In the genomic region with DNA sequence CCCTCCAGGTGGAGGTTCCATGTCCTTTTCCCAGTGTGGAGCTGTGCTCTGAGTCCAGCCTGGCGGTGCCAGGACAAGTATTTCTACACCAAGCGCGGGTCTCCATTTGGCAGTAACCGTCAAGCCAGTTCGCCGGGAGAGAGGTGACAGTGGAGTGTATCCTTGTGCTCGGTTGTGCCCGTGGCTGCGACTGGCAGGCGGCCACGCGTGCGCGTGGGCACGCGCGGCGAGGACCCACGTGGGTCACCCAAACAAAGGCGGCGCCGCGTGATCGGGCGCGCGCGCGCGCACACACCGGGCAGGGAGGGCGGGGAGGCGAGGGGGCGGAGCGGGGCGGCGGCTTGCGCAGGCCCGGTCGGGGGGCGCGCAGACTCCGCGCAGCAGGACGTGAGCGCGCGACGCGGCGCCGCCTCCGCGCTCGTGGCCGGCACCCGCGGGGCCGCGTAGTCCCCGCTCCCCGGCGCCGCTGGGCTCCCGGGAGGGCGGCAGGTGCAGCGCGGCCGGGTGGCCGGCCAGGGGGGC, we compare ENCODE assay signal across 8 mouse cellular contexts. TPM values are rescaled to one million over a fixed set of nuclear protein-coding genes. Genes with fewer than 3 reads are reported as not detected.
DNase-seq lines count a peak whose midpoint lies in the region; ATAC-seq lines count a peak whose summit lies in the region.

No protein-coding gene starts in this region.

- H3K4me2 ChIP-seq in embryonic facial prominence, embryonic 12.5 days (replicated peaks), result peak overlapping the region; percentile 79
- H3K4me2 ChIP-seq in limb, embryonic 11.5 days (ENCODE audit: low read depth, severe bottlenecking), result peak overlapping the region; percentile 84
- H3K4me2 ChIP-seq in midbrain, embryonic 13.5 days (replicated peaks), result peak overlapping the region; percentile 83

- DNase-seq in urinary bladder, adult 18-20 months (ENCODE audit: low spot score in 2 of 2), result peak; percentile 59 to 61
- DNase-seq in urinary bladder, postnatal 10 days (ENCODE audit: low spot score), result no peak
- peak; percentile 99 for DNase-seq in heart, adult 11 months
- DNase-seq in kidney, adult 18-20 months, result peak; percentile 89
- peak; percentile 83 for DNase-seq in limb, embryonic 11.5 days (ENCODE audit: low spot score)
- DNase-seq in spleen, adult 18-20 months, result peak; percentile 68 to 79

- WGBS in embryonic facial prominence, embryonic 12.5 days, result under 1% methylated on average over 38 of the region's 70 CpGs
- under 1% methylated on average over 29 of the region's 70 CpGs for WGBS in limb, embryonic 11.5 days
- under 1% methylated on average over 42 of the region's 70 CpGs for WGBS in midbrain, embryonic 13.5 days

- H3K9ac ChIP-seq in embryonic facial prominence, embryonic 12.5 days, result peak overlapping the region; percentile 83
- H3K9ac ChIP-seq in limb, embryonic 11.5 days (ENCODE audit: low read length), result peak overlapping the region; percentile 90
- peak overlapping the region; percentile 98 for H3K9ac ChIP-seq in midbrain, embryonic 13.5 days (replicated peaks)

- peak overlapping the region; percentile 63; the same call in 1 of the 2 replicates for H3K27ac ChIP-seq in embryonic facial prominence, embryonic 12.5 days
- H3K27ac ChIP-seq in limb, embryonic 11.5 days (replicated peaks; ENCODE audit: low read depth, low read length), result no peak overlapping the region; the same call in 1 of the 2 replicates
- H3K27ac ChIP-seq in midbrain, embryonic 13.5 days, result peak overlapping the region; percentile 90

- no peaks in the 10 kb centered on the region for H3K36me3 ChIP-seq in embryonic facial prominence, embryonic 12.5 days
- no peaks in the 10 kb centered on the region for H3K36me3 ChIP-seq in limb, embryonic 11.5 days (ENCODE audit: control insufficient read depth, insufficient read depth, low read length)
- no peaks in the 10 kb centered on the region for H3K36me3 ChIP-seq in midbrain, embryonic 13.5 days

- peak overlapping the region; percentile 90 for H3K4me3 ChIP-seq in embryonic facial prominence, embryonic 12.5 days
- peak overlapping the region; percentile 75 for H3K4me3 ChIP-seq in limb, embryonic 11.5 days (ENCODE audit: low read depth, low read length)
- H3K4me3 ChIP-seq in midbrain, embryonic 13.5 days (replicated peaks), result peak overlapping the region; percentile 86

- peaks cover 37% of the 10 kb centered on the region for H3K4me1 ChIP-seq in embryonic facial prominence, embryonic 12.5 days
- peaks cover 25% of the 10 kb centered on the region for H3K4me1 ChIP-seq in limb, embryonic 11.5 days (ENCODE audit: control insufficient read depth, insufficient read depth, low read length)
- peaks cover 50% of the 10 kb centered on the region for H3K4me1 ChIP-seq in midbrain, embryonic 13.5 days (replicated peaks)

- ATAC-seq in embryonic facial prominence, embryonic 12.5 days (ENCODE audit: insufficient number of reproducible peaks, insufficient read depth, low FRiP score, low TSS enrichment), result peak; percentile 45
- ATAC-seq in limb, embryonic 11.5 days (ENCODE audit: insufficient number of reproducible peaks, low FRiP score, low TSS enrichment, low read depth), result peak; percentile 61; the same call in 1 of the 2 replicates
- peak; percentile 67 for ATAC-seq in midbrain, embryonic 13.5 days

- H3K9me3 ChIP-seq in embryonic facial prominence, embryonic 12.5 days, result no peaks in the 10 kb centered on the region
- H3K9me3 ChIP-seq in limb, embryonic 11.5 days (ENCODE audit: control insufficient read depth, low read length), result no peaks in the 10 kb centered on the region
- no peaks in the 10 kb centered on the region for H3K9me3 ChIP-seq in midbrain, embryonic 13.5 days

- no peaks in the 10 kb centered on the region for H3K27me3 ChIP-seq in embryonic facial prominence, embryonic 12.5 days
- H3K27me3 ChIP-seq in limb, embryonic 11.5 days (ENCODE audit: control insufficient read depth, insufficient read depth, low read length), result 0 out of 2 replicates have a peak, but pooled peaks cover 2% of the 10 kb centered on the region
- no peaks in the 10 kb centered on the region for H3K27me3 ChIP-seq in midbrain, embryonic 13.5 days

RNA-seq across cellular contexts. Expression of gene Gramd4, which starts 1.0 kb away (rescaled TPM):
- polyA plus RNA-seq in embryonic facial prominence, embryonic 12.5 days (2016; fragmentation: Nextera tagmentation; extraction: Ambion mirVana), result 19.4 and 19.6 TPM in 2 replicates
- polyA plus RNA-seq in limb, embryonic 11.5 days (2014; fragmentation: Nextera tagmentation; extraction: Ambion mirVana), result 8.4 and 9.0 TPM in 2 replicates
- 31.3 and 34.3 TPM in 2 replicates for polyA plus RNA-seq in midbrain, embryonic 13.5 days (2015; fragmentation: Nextera tagmentation; extraction: Ambion mirVana)

RNA-seq across cellular contexts. Expression of gene Celsr1, which starts 24.9 kb away (rescaled TPM):
- polyA plus RNA-seq in embryonic facial prominence, embryonic 12.5 days (2016; fragmentation: Nextera tagmentation; extraction: Ambion mirVana), result 2.4 and 2.5 TPM in 2 replicates
- polyA plus RNA-seq in limb, embryonic 11.5 days (2014; fragmentation: Nextera tagmentation; extraction: Ambion mirVana), result 1.6 and 1.9 TPM in 2 replicates
- polyA plus RNA-seq in midbrain, embryonic 13.5 days (2015; fragmentation: Nextera tagmentation; extraction: Ambion mirVana), result 2.0 and 2.7 TPM in 2 replicates
